Mouse (Mus musculus) liver, embryonic 16.5 days (tissue): ENCODE results near the gene Mterf2. TPM values are rescaled to one million over a fixed set of nuclear protein-coding genes. Genes with fewer than 3 reads are reported as not detected.

Experiments used
- ATAC-seq: fragments of 200-750 bp; cut with Nextera tagmentation; 2 replicates; pipeline ENCODE4 v1.8.0; 2017; ENCODE audit warnings: low read depth, mild to moderate bottlenecking, moderate number of reproducible peaks, moderate library complexity
- H3K27ac ChIP-seq: fragments of 300-500 bp; sonication (generic); 2 replicates; pipeline ENCODE4 v1.5.1; 2014; ENCODE audit warnings: mild to moderate bottlenecking, low read length
- H3K27me3 ChIP-seq: fragments of 300-500 bp; sonication (generic); 2 replicates; pipeline ENCODE4 v1.6.1; 2014; ENCODE audit warnings: low read depth, low read length, mixed read lengths; ENCODE audit not compliant: control insufficient read depth, insufficient read depth
- H3K36me3 ChIP-seq: fragments of 300-500 bp; sonication (generic); 2 replicates; pipeline ENCODE4 v1.6.1; 2014; ENCODE audit warnings: mild to moderate bottlenecking; ENCODE audit not compliant: control insufficient read depth, insufficient read depth
- H3K4me1 ChIP-seq: fragments of 300-500 bp; sonication (generic); 2 replicates; pipeline ENCODE4 v1.6.1; 2014; ENCODE audit warnings: low read depth, low read length, mixed read lengths; ENCODE audit not compliant: control insufficient read depth
- H3K4me2 ChIP-seq: fragments of 300-500 bp; sonication (generic); 2 replicates; pipeline ENCODE4 v1.6.1; 2014; ENCODE audit warnings: low read depth, low read length, mixed read lengths
- H3K4me3 ChIP-seq: fragments of 300-500 bp; sonication (generic); 2 replicates; pipeline ENCODE4 v1.5.1; 2014; ENCODE audit warnings: low read depth, mild to moderate bottlenecking, low read length
- H3K9ac ChIP-seq: fragments of 300-500 bp; sonication (generic); 2 replicates; pipeline ENCODE4 v1.6.1; 2014; ENCODE audit warnings: low read depth, low read length
- H3K9me3 ChIP-seq: fragments of 300-500 bp; sonication (generic); replicated peaks from 2 replicates; pipeline ENCODE4 v1.6.1; 2016; ENCODE audit warnings: low read length; ENCODE audit not compliant: control insufficient read depth
- WGBS: fragments of 180-500 bp; shearing (Covaris S2); extraction: QIAGEN DNeasy Blood & Tissue Kit; methylation state at CpG from one replicate; pipeline ENCODE4 v1.1.7; 2014; ENCODE audit not compliant: insufficient replicate concordance; 5-methylcytosine and 5-hydroxymethylcytosine counted together
- polyA plus RNA-seq: library from polyadenylated mRNA; unstranded; fragments of >200 nt; fragmentation: Nextera tagmentation; extraction: Ambion mirVana; gene quantifications from 2 replicates; pipeline ENCODE4 v1.2.1, GENCODE M21; 2015

Gene Mterf2
- polyA plus RNA-seq, 1 experiment from 2014 or later: 3.2 TPM

- Histone ChIP-seq H3K4me2 (no peak overlapping the region), H3K27ac (no peak overlapping the region), H3K9me3 (no peaks in the 10 kb centered on the region), H3K9ac (no peak overlapping the region), H3K36me3 (no peaks in the 10 kb centered on the region), H3K27me3 (no peaks in the 10 kb centered on the region), H3K4me3 (no peak overlapping the region), H3K4me1 (no peaks in the 10 kb centered on the region)
- WGBS: 72% methylated on average over 14 of the region's 14 CpGs
- ATAC-seq: no peak
Observed at GRCm38 (mm10) chr10:85146282-85146681, 18.5 kb upstream of the Mterf2 start.

DNA sequence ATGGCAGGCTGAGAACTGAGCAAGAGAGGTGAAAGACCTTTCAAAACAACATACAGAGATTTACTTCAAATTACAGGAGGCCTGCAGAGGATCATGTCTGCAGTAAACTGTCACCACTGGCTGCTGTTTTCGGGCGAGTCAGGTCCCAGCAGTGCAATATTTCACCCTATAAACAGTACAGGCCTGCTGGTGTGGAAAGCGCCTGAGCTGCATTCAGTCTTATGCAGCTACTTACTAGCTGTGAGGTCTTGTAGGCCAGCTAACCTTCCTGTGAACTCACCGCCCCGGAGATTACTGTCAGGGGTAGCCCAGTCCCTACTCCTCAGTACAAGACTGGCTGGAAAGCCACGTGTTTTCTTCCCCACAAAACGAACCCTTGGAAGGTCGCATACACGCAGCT lies 13.6 kb upstream of the Mterf2 start:
- Histone ChIP-seq H3K9me3 (no peaks in the 10 kb centered on the region), H3K9ac (no peak overlapping the region), H3K27ac (no peak overlapping the region), H3K4me3 (no peak overlapping the region), H3K36me3 (no peaks in the 10 kb centered on the region), H3K4me1 (no peaks in the 10 kb centered on the region), H3K4me2 (no peak overlapping the region), H3K27me3 (no peaks in the 10 kb centered on the region)
- 66% methylated on average over 9 of the region's 9 CpGs for WGBS
- ATAC-seq: no peak

DNA sequence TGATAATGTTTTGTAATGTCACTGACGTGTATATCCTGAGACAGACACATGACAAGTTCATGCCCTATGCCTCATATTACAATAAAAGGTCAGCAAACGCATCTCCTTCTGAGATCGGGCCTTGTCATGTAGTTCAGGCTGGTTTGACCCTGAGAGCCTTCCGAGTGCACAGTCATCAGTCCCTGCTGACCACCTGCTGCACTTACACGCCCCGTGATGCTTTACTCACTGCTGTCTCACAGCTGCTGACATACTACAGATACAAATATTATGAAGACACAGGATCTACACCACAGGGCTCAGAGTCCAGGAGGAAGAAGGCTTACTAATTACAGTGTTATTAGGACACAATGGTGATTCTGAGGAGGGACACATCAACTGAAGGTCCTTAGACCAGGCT lies 8.7 kb upstream of the Mterf2 start:
- no peaks in the 10 kb centered on the region for H3K4me1 ChIP-seq
- H3K9ac ChIP-seq: no peak overlapping the region
- no peak overlapping the region for H3K4me3 ChIP-seq
- H3K27ac ChIP-seq: no peak overlapping the region
- 70% methylated on average over 6 of the region's 6 CpGs for WGBS
- H3K36me3 ChIP-seq: no peaks in the 10 kb centered on the region
- H3K4me2 ChIP-seq: no peak overlapping the region
- no peaks in the 10 kb centered on the region for H3K27me3 ChIP-seq
- no peak for ATAC-seq
- no peaks in the 10 kb centered on the region for H3K9me3 ChIP-seq

DNA sequence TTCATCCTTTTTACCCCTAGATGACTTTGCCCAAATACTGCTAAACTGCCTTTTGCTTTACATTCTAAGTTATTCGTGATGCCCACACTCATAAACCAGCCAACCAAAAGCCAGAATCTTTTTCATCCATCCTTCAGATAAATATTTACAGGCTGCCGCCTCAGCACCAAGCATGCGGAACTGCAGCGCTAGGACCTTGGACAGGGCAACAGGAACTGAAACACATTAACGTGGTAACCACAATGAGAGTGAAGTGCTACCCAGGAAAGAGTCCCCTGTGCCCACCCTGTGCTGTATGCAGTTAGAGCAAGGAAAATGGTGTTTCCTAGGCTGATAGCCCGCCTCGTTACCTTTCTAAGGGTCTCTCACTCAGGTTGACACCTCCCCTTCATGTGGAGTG lies 626 bp upstream of the Mterf2 start:
- Histone ChIP-seq H3K4me1 (peaks cover 12% of the 10 kb centered on the region), H3K4me2 (peak overlapping the region; percentile 70), H3K27me3 (no peaks in the 10 kb centered on the region), H3K27ac (0 out of 2 replicates have a peak overlapping the region, but pooled peaks have one; percentile 31), H3K9me3 (no peaks in the 10 kb centered on the region), H3K4me3 (peak overlapping the region; percentile 68), H3K36me3 (no peaks in the 10 kb centered on the region), H3K9ac (peak overlapping the region; percentile 46; the same call in 1 of the 2 replicates)
- 8% methylated on average over 7 of the region's 7 CpGs for WGBS
- 0 out of 2 replicates have a peak, but pooled peaks have one; percentile 10 for ATAC-seq

- 72% methylated on average over 13 of the region's 13 CpGs for WGBS
- H3K4me2 ChIP-seq: no peak overlapping the region
- no peak overlapping the region for H3K4me3 ChIP-seq
- H3K36me3 ChIP-seq: no peaks in the 10 kb centered on the region
- peaks cover 12% of the 10 kb centered on the region for H3K4me1 ChIP-seq
- no peaks in the 10 kb centered on the region for H3K9me3 ChIP-seq
- H3K27me3 ChIP-seq: no peaks in the 10 kb centered on the region
- H3K27ac ChIP-seq: no peak overlapping the region
- no peak overlapping the region for H3K9ac ChIP-seq
- ATAC-seq: no peak
Observed at GRCm38 (mm10) chr10:85125184-85125583, 2.6 kb downstream of the Mterf2 start.

GRCm38 (mm10) chr10:85114409-85114808 lies 13.4 kb downstream of the Mterf2 start:
- Histone ChIP-seq H3K4me1 (no peaks in the 10 kb centered on the region), H3K4me2 (no peak overlapping the region), H3K36me3 (peaks cover 7% of the 10 kb centered on the region), H3K9me3 (no peaks in the 10 kb centered on the region), H3K27ac (no peak overlapping the region), H3K4me3 (no peak overlapping the region), H3K27me3 (no peaks in the 10 kb centered on the region), H3K9ac (no peak overlapping the region)
- WGBS: 80% methylated on average over 4 of the region's 4 CpGs
- no peak; the same call in 1 of the 2 replicates for ATAC-seq

DNA sequence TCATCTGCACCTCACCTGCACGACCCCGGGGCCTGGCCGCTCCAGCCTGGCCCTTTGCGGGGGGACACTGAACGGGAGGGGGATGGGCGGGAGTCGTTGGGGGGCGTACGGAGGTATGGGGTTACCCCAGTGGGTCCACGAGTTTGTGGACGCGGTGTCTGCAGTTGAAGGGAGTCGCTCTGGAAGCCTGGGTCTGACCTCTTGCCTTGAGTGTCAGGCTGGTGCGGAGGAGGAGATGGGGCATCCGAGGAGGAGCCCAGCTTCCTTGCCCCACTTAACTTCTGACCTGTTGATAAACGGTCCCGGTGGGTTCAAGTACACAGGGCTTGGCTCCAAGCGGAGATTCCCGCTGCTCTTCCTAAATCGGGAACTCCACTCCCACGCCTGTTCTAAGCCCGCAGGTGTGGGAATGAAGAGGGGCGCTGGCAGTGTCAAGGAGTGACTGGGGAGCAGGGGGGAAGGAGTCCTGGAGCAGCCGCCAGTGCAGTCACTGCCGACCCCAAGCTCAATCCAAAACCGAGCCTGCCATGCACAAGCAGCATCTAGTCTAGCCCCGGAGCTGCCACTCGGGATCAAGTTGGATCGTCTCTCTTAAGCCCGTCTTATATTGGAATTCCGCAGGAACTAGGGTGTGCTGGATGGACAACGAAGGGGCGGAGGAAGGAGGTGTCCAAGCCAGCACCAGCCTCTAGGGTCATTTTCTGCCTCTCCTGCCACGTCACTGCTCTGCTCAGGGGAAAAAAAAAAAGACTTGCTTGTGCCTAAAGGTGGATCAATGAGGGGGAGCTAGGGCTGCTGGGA lies 24.5 kb downstream of the Mterf2 start:
- Histone ChIP-seq H3K4me2 (peak overlapping the region; percentile 97), H3K27me3 (no peaks in the 10 kb centered on the region), H3K36me3 (no peaks in the 10 kb centered on the region), H3K9ac (peak overlapping the region; percentile 94), H3K4me1 (peaks cover 15% of the 10 kb centered on the region), H3K4me3 (peak overlapping the region; percentile 96), H3K9me3 (no peaks in the 10 kb centered on the region), H3K27ac (peak overlapping the region; percentile 87)
- peak; percentile 3 for ATAC-seq
- 1% methylated on average over 34 of the region's 34 CpGs for WGBS

- H3K4me1 ChIP-seq: peaks cover 15% of the 10 kb centered on the region
- no peaks in the 10 kb centered on the region for H3K36me3 ChIP-seq
- under 1% methylated on average over 72 of the region's 96 CpGs for WGBS
- peak within 1 kb of the TSS; percentile 96 for H3K4me3 ChIP-seq
- H3K4me2 ChIP-seq: peak within 1 kb of the TSS; percentile 97
- H3K9ac ChIP-seq: peak within 1 kb of the TSS; percentile 94
- H3K27me3 ChIP-seq: no peaks in the 10 kb centered on the region
- peak within 1 kb of the TSS; percentile 87 for H3K27ac ChIP-seq
- H3K9me3 ChIP-seq: no peaks in the 10 kb centered on the region
- peak; percentile 94 for ATAC-seq
Observed at GRCm38 (mm10) chr10:85102247-85103084, 25.4 kb downstream of the Mterf2 start, which contains the start of the genes Fhl4 and Tmem263. Fhl4 (minus strand) TSS chr10:85102495. Tmem263 (plus strand) TSS chr10:85102627.
